Mouse (Mus musculus) liver, postnatal 0 days (tissue): ENCODE measurements around the gene Hist1h2bb.

ENCODE experiments used
- CTCF ChIP-seq: sonication (generic); IDR thresholded peaks from 2 replicates; pipeline ENCODE4 v1.5.1; 2016; ENCODE audit warnings: antibody characterized with exemption, low read depth
- EP300 ChIP-seq: IDR thresholded peaks from 2 replicates; pipeline ENCODE4 v1.6.1; 2016; ENCODE audit warnings: antibody characterized with exemption, low read depth, mild to moderate bottlenecking

GRCm38 (mm10) chr13:23745381-23746161 lies 963 bp upstream of the Hist1h2bb start, which contains the start of gene Hist1h3c:
- no peak for TF ChIP-seq CTCF
- TF ChIP-seq EP300, result no peak; the same call in none of the 2 replicates
